In the genomic region with DNA sequence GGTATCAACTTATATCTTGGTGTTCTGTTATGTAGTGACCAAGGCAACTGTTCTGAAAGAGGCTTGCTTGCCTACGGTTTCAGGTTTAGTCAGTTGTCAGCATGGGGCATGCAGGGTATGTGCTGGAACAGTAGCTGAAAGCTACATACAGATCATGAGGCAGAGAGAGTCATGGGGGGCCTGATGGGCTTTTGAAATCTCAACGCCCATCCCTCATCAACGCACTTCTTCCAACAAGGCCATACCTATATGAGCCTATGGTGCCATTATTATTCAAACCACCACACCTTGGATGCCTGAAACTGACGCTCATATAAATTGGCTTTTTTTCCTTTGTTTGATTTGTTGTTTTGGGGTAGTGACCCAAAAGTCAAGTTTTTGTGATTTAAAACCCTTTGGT, we compare ENCODE assay signal across 26 mouse cellular contexts.
"Had no signal": no experiment of that assay in that cellular context is flagged by ENCODE, and none has a peak within 500 bp of the region (broad histone marks: within the 10 kb centered on the region; RNA-seq: fewer than 3 reads in every experiment).

No protein-coding gene starts in this region.

- H3K27ac ChIP-seq: heart, embryonic 10.5 days; hindbrain, embryonic 13.5 days; hindbrain, embryonic 15.5 days; layer of hippocampus, adult 2 months; left cerebral cortex, adult 2 months; limb, embryonic 10.5 days; limb, embryonic 12.5 days; liver, embryonic 13.5 days; liver, embryonic 15.5 days had no signal

- H3K9ac ChIP-seq: heart, embryonic 12.5 days; hindbrain, embryonic 13.5 days; hindbrain, embryonic 15.5 days; limb, embryonic 12.5 days; liver, embryonic 13.5 days; liver, embryonic 15.5 days; liver, postnatal 0 days had no signal

- ATAC-seq: inflammation-experienced regulatory T-cells, adult 6 months; intestine, embryonic 16.5 days; liver, postnatal 0 days had no signal

- H3K4me2 ChIP-seq: heart, embryonic 12.5 days; hindbrain, embryonic 13.5 days; hindbrain, embryonic 15.5 days; limb, embryonic 12.5 days; liver, embryonic 11.5 days; liver, embryonic 13.5 days; liver, embryonic 15.5 days had no signal

- H3K9me3 ChIP-seq: heart, embryonic 10.5 days; heart, embryonic 12.5 days; hindbrain, embryonic 13.5 days; hindbrain, embryonic 15.5 days; limb, embryonic 10.5 days; limb, embryonic 12.5 days; liver, embryonic 13.5 days; liver, embryonic 15.5 days had no signal

- H3K4me3 ChIP-seq: heart, embryonic 10.5 days; heart, embryonic 12.5 days; hindbrain, embryonic 13.5 days; hindbrain, embryonic 15.5 days; layer of hippocampus, adult 2 months; left cerebral cortex, adult 2 months; limb, embryonic 10.5 days; limb, embryonic 12.5 days; liver, embryonic 13.5 days; liver, embryonic 15.5 days had no signal

- H3K27me3 ChIP-seq: heart, embryonic 12.5 days; hindbrain, embryonic 13.5 days; hindbrain, embryonic 15.5 days; limb, embryonic 12.5 days; liver, embryonic 13.5 days; liver, embryonic 15.5 days had no signal

- DNase-seq: gastrocnemius, postnatal 14 days; gastrocnemius, postnatal 36 days; heart, adult 18-20 months; heart, postnatal 10 days; heart, postnatal 36 days; kidney, adult 18-20 months; kidney, adult 8-10 months; kidney, postnatal 10 days; kidney, postnatal 25 days; kidney, postnatal 4 days; layer of hippocampus, adult 9-11 months; liver; liver, embryonic 13.5 days; liver, postnatal 0 days had no signal

- H3K4me1 ChIP-seq: heart, embryonic 10.5 days; heart, embryonic 12.5 days; hindbrain, embryonic 13.5 days; hindbrain, embryonic 15.5 days; limb, embryonic 12.5 days had no signal
